Mouse (Mus musculus) embryonic facial prominence, embryonic 15.5 days (tissue): ENCODE results near the gene Amer1. TPM values are rescaled to one million over a fixed set of nuclear protein-coding genes. Genes with fewer than 3 reads are reported as not detected.

Experiments used
- polyA plus RNA-seq: library from polyadenylated mRNA; unstranded; fragments of >200 nt; fragmentation: Nextera tagmentation; extraction: Ambion mirVana; gene quantifications from 2 replicates; pipeline ENCODE4 v1.2.1, GENCODE M21; 2015

Amer1 gene
- polyA plus RNA-seq, 1 experiment from 2014 or later, result 11.6 TPM

Other genes with a start within 250 kb of the Amer1 start
- gene Arhgef9, start 248.0 kb downstream of the Amer1 start, polyA plus RNA-seq, result 16.3 and 16.5 TPM in 2 replicates
- gene Asb12, start 113.1 kb upstream of the Amer1 start, polyA plus RNA-seq, result not detected in 2 replicates
- gene Pfn5, start 113.2 kb upstream of the Amer1 start, polyA plus RNA-seq, result not detected in 2 replicates
- 17.7 TPM in 2 replicates for gene Zc4h2, start 213.6 kb upstream of the Amer1 start, polyA plus RNA-seq